Mouse (Mus musculus) lung, postnatal 36 days (tissue): Measurements from ENCODE around the gene Bmpr1b.
A peak's percentile ranks its signal among the peaks of the same experiment; 100 is the strongest.

Experiments
- DNase-seq: peaks from one replicate; pipeline ENCODE4 v3.0.0; 2022; ENCODE audit warnings: mixed read lengths

Gene Bmpr1b

DNA sequence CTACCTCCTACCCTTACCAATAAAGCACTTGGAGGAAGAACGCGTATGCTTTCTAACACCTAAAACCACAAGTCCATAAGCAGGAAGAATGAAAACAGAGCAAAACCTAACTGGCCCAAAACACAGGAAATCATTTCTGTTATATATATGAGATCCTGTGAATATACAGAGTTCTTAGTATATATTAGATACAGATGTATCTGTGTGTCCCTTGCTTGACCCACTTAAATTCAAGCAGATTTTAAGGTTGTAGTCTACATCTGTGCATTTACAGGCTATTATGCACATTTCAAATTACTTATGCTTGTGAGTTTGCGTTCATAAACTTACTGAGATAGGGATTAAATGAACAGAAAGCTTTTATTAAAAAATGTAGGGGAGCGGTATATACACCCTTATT is 271.5 kb downstream of the Bmpr1b start:
- DNase-seq, result no peak

DNA sequence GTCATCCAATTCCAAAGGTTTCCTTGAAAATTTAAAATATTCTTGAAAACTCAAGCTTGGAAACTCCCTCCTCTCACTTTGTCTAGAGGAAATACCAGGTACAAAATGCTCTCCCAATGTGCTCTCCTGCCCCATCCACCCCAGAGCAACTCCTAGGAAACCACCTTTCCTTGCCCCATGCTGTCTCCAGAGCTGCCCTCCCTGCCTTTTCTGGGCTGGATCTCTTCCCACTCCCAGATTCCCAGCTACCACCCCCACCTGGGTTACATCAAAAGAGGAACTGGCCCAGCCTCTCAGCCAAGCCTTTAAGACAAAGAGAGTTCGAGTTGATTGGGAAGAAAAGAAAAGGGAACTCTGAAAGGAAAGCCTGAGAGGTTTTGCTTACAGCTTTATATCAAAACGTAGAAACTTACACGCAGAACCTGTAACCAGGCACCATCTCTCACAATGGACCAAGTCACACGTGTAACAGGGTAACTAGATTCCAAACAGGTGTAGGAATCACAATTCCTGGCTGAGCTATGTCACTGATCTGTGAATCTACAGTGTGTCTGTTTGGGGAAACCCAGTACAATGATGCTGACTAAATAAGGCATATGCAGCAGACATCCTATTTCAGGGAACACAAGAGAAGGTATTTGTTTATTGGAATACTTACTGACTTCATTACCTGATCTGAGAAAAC is 272.2 kb downstream of the Bmpr1b start:
- no peak for DNase-seq

DNA sequence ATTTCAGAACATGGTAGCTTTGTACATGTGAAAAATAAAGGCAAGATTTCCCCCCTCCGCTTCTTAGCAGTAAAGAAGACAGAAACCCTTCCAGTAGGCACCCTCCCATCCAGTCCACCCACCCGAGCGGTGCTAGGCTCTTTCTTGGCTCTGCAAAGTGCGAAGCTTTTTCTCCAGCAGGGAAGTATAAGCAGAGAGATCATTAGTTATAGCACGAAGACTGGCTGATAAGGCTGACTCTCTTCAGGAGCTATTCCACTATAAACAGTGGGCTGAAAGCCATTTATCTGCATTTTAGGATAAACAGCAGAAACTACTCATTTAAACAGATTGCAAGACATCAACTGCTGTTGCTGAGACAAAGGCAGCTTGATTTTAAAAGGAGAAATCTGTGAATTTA is 274.1 kb downstream of the Bmpr1b start:
- DNase-seq, result no peak

DNA sequence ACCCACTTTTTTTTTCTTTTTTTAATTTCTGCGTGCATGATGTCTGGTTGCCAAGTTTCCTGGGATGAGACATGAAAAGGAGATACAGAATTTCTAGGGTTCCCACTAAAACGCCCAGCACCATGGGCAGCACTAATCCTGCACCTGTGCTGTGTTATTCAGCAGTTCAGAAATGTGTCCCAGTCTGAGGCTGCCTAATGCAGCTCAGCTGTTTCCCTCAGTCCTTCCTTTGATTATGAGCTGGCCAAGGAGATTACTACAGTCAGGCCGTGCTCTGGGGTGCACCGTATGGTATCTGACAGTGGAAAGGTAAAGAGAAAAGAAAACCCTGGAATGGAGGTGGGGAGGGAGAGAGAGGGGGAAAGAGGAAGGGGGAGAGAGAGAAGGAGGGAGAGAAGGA is 278.6 kb downstream of the Bmpr1b start:
- no peak for DNase-seq

DNA sequence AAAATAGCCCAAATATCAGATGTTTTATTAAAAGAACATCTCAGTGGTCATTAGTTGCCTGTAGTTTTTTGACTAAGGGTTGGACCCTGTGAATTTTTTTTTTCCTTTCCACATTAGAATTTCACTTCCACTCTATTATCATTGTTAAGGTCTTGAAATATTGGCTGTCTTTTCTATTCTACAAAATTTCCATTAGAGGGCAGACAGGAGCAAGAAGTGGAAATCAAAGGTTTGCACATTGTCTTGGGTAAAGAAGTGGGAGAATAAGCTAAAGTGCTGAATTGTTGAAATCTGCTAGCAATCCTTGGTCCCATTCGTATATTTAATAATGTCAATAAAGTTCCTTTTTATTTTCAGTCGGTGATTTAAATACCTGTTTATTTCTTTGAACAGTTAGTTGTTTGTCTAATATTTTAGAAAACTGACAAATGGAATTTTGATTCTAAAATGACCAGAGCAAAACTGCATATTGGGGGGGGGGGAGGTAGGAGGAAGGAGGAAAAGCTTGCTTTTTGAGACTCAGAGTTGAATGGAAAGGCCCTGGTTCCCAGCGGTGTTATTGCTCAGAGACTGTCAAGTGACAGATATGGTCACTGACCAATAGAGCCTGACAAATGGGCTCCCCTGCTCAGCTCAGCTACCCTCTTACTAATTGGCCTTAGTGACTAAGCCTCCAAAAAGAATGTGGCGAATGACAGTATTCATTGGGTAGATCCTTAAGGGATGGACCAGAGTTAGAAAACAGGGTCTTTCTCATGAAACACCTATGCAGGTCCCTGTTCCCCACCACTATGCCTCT is 281.6 kb downstream of the Bmpr1b start:
- DNase-seq, result no peak

DNA sequence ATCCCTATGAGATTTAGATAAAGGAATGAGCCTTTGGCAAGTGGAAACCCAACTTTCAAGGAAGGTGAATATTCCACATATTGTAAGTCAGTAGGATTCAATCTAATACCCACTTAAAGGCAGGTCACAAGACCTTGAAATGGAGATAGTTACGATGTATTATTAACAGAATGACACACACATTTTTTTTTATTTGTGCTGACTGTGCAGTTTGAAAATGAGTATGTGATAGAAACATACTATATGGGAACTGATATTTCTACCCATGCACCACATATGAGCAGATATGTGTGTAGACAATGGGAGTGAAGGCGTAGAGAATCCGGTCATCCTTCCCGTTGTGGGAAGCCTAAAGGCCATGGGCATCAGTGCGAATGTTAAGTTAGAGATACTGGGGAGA is 285.0 kb downstream of the Bmpr1b start:
- DNase-seq, result no peak

DNA sequence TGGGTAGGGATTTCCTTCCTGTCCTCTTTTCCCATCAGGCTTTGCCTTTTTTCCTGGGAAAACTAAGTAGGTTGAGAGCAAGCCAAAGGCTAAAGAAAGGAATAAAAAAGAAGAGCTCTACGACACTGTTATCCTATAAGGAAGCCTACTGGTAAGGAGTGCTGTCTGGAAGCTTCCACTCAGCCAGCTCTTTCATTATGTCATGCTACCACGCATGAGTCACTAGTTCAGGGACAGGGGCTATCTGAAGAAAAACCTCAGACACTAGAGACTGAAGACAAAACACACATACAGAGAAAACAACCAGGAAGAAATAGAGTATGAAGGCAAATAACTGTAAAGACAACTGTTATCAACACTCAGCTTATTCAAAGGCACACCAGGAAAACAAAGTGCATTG is 286.7 kb downstream of the Bmpr1b start:
- no peak for DNase-seq

DNA sequence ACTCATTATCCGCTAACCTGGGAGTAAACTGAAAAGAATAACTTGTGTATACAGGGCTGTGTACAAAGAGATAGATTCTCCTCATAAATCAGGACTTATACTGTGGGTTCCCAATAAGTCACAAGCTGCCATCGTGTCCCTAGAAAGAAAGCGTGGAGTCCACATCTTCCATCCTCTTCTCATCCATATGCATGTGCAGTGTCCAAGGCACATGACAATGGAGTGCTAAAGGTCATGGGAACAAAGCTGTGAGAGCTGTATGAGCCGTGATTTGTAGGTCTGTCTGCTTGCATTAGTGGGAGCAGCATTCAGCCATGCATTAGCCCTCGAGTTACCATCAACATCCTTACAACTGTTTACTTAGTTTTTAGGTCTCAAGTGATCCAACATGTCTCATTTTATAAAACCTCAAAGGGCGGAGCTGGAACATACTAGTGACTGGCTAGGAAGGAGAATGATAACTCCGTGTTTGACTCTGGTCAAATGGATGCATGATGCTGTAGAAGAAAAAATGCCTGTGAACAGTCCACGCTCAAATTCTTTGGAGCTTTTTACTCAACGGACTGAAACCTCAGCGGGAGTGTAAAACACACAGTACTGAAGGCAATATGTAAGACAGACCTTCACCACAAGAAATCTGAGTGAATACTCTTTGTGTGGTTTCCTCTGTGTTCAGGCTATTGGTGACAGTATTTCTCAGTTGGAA is 296.7 kb downstream of the Bmpr1b start:
- DNase-seq, result no peak

DNA sequence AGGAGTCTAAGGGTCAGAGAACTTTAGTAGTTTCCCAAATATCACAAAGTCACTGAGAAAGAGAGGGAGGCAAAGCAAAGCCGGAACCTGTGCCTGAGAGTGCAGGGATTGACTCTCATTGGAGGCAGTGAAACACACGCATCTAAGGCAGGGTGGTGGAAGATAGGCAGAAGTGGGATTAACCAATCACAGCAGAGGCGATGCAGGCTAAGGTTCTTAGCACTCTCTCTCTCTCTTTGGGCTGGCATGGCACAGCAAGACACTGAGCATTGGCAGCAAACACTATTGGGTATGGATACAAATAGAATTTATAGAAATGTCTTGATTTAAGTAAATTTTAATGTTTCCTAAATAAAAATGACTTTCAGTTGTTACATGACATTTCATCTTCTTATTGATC is 297.4 kb downstream of the Bmpr1b start:
- no peak for DNase-seq

DNA sequence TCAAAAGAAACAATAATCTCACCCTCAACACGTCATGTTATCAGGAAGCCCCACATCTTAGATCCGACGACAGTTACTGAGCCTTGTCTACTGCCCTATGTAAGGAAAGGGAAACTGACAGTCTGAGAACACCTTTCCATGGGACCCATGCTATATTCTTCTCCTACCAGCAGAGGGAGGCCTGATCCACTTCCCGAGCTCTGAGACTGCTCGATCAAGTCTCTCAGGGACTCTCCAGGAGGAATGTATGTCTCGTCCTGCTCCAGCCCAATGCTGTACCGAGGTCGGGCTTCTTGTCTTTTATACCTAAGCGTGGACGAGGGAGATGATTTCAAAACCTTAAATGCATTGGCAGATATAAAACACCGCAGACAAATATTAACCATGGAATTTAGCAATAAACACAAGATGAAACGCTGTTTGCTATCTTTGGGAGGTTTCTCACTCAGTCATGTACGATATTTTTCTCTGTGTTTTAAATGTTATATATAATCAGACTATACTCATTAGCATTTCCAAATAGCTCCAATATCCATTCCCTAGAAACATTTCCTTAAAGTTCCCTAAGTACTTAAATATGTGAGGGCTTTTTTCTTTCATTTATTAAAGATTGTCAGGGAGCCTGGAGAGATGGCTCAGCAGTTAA is 306.3 kb downstream of the Bmpr1b start:
- peak; percentile 47 for DNase-seq

DNA sequence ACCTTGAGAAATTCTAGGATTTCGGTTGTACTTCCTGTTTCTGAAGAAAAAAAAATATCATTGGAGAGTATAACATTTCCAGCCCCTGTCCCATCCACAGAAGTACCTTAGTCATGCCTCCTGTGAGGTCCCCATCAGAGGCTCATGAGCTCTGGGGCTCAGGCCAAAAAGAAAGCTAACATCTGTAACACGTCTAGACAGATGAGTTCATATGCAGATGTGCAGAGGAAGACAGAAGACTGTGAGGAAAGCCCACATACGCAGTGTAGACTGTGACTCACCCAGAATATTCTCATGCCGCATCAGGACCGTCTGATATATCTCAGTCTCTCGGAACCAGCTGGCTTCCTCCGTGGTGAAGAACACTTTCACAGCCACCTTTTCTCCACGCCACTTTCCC is 312.1 kb downstream of the Bmpr1b start:
- DNase-seq, result no peak

DNA sequence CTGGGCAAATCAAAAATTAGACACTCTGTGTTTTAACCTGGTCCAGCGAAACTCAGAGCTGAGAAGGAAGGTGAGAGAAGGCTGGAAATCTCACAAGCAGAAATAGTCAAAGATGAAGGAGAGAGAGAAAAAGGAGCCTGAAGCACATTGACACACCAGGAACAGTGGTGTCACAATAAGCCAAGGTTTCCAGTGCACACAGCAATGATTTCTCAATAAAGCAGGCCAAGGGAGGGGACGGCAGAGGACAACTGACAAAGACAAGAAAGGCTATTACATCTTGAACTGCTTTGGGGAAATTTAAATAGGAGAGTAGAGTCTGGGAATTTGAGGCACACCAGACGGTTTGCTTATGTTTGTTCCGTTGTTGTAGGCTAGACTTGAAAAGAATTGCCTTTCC is 314.9 kb downstream of the Bmpr1b start:
- DNase-seq, result no peak

DNA sequence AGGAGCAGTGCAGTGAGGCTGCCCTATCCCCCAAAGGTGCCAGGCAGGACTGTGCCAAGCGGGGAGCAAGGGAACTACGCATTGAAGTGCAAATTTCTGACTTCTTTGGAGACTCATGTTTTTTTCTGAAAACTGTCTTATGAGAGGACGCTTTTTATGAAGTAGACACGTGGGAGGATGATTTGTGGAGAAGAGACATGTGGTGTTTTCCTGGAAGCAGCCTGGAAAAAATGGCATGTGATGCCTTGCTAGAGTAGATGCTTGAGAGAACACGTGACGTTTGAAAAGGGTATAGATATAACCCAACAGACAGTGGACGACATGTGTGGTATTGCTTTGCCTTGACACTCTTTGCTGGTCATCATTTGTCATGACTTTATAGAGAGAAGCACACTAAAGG is 319.1 kb downstream of the Bmpr1b start:
- no peak for DNase-seq

DNA sequence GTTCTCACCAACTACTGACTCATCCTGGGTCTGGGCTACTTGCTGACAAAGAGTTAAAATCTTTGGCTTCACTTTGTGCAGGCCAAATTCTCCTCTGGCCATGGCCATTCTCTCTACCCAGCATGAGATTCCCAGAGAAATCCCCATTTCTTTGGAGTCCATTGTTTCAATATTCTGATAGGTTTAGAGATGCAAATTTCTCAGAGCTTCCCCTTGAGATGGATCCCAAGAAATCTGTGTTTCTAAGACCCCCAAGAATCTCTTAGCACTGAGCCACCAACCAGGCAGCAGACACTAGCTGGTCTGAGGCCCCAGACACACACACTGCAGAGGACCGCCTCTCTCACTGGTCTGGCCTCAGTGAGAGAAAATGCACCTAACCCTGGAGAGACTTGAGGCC is 320.0 kb downstream of the Bmpr1b start:
- no peak for DNase-seq

DNA sequence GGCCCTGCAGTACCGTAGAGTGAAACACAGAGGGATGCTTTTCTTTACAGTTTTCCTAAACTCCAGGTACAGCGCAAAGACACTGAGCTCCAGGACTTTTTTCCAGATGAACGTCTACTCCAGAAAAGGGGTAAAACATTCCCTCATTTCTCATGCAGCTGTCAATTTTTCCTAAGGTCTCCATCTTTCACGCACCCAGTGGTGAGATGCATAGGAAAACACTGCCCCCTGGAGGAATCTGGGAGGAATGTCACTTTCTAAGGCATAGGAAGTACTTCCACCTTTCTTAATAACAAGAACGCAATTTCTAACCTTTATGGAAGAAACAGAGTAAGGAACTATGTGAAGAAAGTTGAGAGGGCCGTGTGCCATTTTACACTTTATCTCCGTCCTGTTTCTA is 330.4 kb downstream of the Bmpr1b start:
- peak; percentile 4 for DNase-seq

DNA sequence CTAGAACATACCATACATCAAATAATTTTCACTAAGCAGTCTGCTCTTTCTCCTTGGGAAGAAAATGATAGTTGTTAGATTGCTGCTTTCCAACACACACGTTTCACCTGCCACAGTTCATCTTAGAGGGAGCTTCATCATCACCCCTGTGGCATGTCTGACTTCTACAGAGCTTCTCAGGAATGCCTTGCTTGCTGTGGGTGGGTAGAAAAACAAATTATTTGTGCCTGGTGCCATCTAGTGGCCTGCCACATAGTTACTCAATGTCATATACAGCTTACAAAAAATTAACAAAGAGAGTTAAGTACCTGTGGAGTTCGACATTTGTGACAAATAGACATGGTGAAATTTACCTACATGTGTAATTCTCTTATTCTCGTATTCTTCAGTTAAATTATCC is 338.1 kb downstream of the Bmpr1b start:
- DNase-seq, result peak; percentile 38

DNA sequence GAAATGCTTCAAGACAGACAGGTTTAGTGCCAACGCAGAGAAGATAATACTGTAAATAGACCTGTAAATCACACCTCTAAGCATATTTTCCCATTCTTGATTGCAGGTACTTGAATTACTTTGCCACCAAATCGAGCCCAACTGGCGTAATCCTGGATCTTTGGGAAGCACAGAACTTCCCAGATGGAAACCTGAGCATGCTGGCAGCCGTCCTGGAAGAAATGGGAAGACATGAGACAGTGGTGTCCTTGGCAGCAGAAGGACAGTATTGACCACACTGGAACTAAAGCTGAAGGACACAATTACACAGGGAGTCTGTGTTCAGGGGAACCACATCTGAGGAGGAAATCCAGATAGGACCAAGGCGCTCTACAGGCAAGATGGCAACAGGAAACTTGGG is 340.9 kb downstream of the Bmpr1b start:
- no peak for DNase-seq

DNA sequence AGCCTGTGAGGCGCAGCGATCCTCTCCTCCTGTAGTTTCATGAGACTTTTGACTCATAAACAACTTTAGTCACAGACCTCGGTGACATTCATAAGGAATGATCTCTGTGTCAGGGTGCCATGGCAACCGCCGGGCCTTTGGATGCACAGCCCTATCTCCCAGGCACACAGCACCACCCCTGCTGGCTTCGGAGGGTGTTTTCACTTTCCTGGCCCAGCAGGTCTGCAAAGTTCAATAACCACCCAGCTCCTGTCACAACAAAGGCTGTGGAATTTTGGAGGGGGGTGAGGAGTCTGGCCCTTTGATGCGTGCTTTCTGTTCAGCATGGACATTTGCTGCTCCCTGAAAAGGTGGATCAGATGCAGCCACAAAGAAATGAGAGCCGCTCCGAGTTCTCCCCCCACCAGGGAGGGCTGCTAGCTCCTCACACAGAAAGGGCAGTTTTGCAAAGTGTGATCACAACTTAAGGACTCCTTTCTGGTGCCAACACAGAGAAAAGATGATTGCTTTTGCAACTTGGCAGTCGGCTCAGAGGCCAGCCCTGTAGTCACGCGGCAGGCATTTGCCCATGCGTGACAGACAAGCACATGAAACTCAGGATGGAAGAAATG is 349.8 kb downstream of the Bmpr1b start:
- peak; percentile 25 for DNase-seq

DNA sequence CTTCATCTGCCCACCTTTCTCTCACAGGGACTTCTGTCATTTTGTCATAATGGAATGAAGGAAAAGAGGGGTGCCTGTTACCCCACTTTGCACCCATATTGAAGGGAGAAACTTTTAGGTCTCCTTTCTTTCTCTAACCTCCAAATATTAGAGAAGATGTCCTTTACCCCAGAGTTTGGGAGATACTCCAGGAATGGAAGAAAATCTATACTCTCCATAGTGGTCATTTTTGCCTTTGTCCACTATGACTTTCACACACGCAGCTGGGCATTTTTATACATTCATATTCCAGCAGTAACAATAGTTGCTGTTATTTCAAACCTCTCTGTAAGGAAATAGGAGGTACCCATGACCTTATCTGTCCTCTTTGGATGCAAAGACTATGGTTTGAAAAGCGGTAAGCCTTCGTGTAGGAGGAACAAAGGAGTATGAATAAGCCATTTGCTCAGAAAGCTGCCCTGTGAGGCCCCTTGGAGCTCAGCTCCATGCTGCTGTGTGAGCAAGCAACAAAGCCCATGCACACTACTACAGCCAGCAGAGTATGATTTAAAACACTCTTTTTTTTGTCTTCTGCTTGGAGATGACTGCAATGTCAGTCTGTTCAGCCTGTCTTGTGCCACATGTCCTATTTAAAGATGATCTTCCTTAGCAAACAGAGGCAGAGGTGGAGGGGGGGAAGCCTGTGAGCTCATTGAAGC is 350.5 kb downstream of the Bmpr1b start:
- DNase-seq, result no peak

DNA sequence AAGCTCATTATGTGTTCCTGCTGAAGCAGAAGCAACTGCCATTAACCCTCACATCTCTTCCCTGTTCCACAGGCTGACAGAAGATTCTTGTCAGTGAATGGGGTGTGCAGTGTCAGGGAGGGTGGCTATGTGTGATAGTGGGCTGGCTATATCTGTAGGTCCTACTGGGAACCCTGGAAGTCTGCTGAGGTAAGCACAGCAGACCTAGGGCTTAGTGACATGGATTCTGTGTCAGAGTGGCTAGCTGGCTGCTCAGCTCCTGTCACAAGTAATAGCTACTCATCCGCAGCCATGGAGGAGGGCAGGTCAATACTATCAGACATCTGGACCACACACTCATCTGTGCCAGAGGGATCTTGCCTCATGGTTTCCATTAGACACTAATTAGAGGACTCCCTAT is 354.4 kb downstream of the Bmpr1b start:
- no peak for DNase-seq

DNA sequence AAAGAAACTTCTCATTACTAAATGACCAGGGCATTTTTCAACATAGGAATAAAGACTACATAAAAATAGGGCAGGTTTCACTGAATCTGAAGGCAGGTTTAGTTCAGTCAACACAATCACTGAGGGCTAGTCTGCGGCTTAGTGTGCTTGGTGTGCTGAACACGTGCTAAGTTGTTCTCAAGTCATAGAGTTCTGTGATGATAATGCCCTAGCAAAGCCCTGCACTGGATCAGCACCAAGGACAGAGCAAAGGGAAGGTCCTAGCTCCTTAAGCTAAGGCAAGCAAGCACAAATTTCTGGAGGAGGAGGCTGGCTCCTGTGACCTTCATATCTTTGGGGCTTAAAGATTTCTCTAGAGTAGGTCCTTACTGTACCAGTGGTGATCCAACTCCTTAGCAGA is 357.9 kb downstream of the Bmpr1b start:
- DNase-seq, result peak; percentile 25

DNA sequence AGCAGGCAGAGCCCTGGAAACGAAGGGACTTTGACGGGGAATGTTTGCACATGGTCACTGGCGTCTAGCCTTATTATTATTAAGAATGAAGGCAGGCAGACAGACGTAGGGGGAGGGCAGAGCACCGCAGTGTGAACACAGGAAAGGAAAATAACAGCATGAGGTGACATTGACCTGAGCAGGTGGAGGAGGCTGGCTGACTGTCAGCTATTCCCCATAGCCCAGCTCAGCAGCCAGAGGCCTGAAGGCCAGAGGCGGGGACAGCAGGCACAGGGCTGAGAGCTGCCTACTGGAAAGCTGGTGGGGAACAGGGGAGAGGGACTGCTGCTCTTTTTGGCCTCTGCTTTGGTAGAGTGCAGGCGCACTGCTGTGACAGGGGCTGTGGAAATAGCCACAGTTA is 358.3 kb downstream of the Bmpr1b start:
- no peak for DNase-seq
